Mouse (Mus musculus): ENCODE data around the gene Tmtc3. TPM values are rescaled to one million over a fixed set of nuclear protein-coding genes. Genes with fewer than 3 reads are reported as not detected.

Tmtc3 gene
- polyA plus RNA-seq, 1 experiment from 2014 or later, result 2.5 TPM

DNA sequence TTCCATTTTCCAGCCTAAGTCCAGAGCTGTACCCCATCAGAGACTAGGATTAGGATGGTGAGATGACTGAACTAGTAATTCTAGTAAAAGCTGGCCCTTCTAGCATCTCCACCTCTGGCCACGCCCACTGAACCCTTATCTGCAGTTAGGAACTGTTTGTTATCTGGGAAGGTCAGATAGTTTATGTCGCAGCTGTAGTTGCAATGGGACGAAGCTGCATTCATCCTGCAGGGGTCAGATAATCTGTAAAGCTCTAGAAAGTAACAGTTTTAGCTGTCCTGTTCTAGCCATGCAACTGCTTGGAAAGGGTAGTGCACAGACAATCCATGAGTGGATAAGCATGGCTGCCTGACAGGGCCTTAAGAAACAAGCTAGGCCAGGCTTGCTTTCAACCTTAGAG, 11.2 kb upstream of the Tmtc3 start:
- ATAC-seq, result peak; percentile 77
- 35% methylated on average over 3 of the region's 3 CpGs for WGBS (ENCODE audit: insufficient replicate concordance)
- peak; percentile 38 for DNase-seq

GRCm38 (mm10) chr10:100491916-100492315, 4.8 kb upstream of the Tmtc3 start:
- TF ChIP-seq EP300 (IDR thresholded peaks at IDR 0.05; ENCODE audit: low read depth) (no peak), CTCF (IDR thresholded peaks at IDR 0.05; ENCODE audit: low read depth) (no peak)
- Histone ChIP-seq H3K4me2 (ENCODE audit: low read depth, low read length) (no peak overlapping the region), H3K4me1 (ENCODE audit: insufficient read depth) (peaks cover 5% of the 10 kb centered on the region), H3K4me3 (ENCODE audit: low read depth, low read length) (no peak overlapping the region), H3K9me3 (ENCODE audit: low read length) (no peaks in the 10 kb centered on the region), H3K27me3 (ENCODE audit: insufficient read depth, low read length) (no peaks in the 10 kb centered on the region), H3K9ac (replicated peaks) (no peak overlapping the region), H3K36me3 (replicated peaks; ENCODE audit: insufficient read depth, low read length) (peaks cover 7% of the 10 kb centered on the region; the same call in 1 of the 2 replicates), H3K27ac (ENCODE audit: low read depth) (no peak overlapping the region)
- WGBS (ENCODE audit: insufficient replicate concordance), result 87% methylated on average over 7 of the region's 7 CpGs
- DNase-seq, result no peak
- no peak for ATAC-seq

More for the DNA sequence above, 11.2 kb upstream of the Tmtc3 start:
- H3K9me3 ChIP-seq (ENCODE audit: low read length), result no peaks in the 10 kb centered on the region
- H3K36me3 ChIP-seq (replicated peaks; ENCODE audit: insufficient read depth, low read length), result peaks cover 9% of the 10 kb centered on the region
- no peak overlapping the region for H3K9ac ChIP-seq (replicated peaks)
- TF ChIP-seq EP300 (IDR thresholded peaks at IDR 0.05; ENCODE audit: low read depth) (peak; percentile 93), CTCF (IDR thresholded peaks at IDR 0.05; ENCODE audit: low read depth) (0 out of 2 replicates have a peak, but pooled peaks have one; percentile 24)
- H3K4me3 ChIP-seq (ENCODE audit: low read depth, low read length), result no peak overlapping the region
- no peak overlapping the region for H3K4me2 ChIP-seq (ENCODE audit: low read depth, low read length)
- H3K27ac ChIP-seq (ENCODE audit: low read depth), result no peak overlapping the region
- H3K27me3 ChIP-seq (ENCODE audit: insufficient read depth, low read length), result no peaks in the 10 kb centered on the region
- H3K4me1 ChIP-seq (ENCODE audit: insufficient read depth), result no peaks in the 10 kb centered on the region

GRCm38 (mm10) chr10:100486701-100487096, 451 bp downstream of the Tmtc3 start:
- peak overlapping the region; percentile 80 for H3K9ac ChIP-seq (replicated peaks)
- peak; percentile 3 for ATAC-seq
- 0% methylated on average over 13 of the region's 13 CpGs for WGBS (ENCODE audit: insufficient replicate concordance)
- H3K4me3 ChIP-seq (ENCODE audit: low read depth, low read length), result peak overlapping the region; percentile 89
- TF ChIP-seq CTCF (IDR thresholded peaks at IDR 0.05; ENCODE audit: low read depth) (no peak), EP300 (IDR thresholded peaks at IDR 0.05; ENCODE audit: low read depth) (no peak)
- no peaks in the 10 kb centered on the region for H3K27me3 ChIP-seq (ENCODE audit: insufficient read depth, low read length)
- H3K9me3 ChIP-seq (ENCODE audit: low read length), result no peaks in the 10 kb centered on the region
- peak overlapping the region; percentile 73 for H3K27ac ChIP-seq (ENCODE audit: low read depth)
- H3K4me2 ChIP-seq (ENCODE audit: low read depth, low read length), result peak overlapping the region; percentile 94
- 0 out of 2 replicates have a peak, but pooled peaks cover 2% of the 10 kb centered on the region for H3K36me3 ChIP-seq (replicated peaks; ENCODE audit: insufficient read depth, low read length)
- H3K4me1 ChIP-seq (ENCODE audit: insufficient read depth), result peaks cover 5% of the 10 kb centered on the region
- no peak for DNase-seq

DNA sequence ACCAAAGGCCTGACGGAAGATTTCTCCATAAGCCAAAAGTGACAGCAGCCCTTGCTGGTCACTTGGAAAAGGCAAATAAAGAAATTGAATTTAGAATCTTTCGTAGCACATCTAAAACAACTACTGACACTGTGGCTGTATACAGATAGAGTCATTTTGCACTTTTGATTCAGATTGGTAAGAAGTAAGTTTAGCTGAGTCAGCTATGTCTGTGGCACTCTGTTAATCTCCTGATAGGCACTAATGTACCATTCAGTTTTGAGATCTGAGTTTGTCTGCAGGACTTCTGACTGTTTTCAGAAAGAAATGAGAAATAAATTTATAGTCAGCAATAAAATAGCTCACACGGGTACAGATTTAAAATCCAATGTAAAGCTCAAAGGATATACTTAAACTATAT, 7.6 kb downstream of the Tmtc3 start:
- Histone ChIP-seq H3K9me3 (ENCODE audit: low read length) (no peaks in the 10 kb centered on the region), H3K9ac (replicated peaks) (no peak overlapping the region), H3K4me2 (ENCODE audit: low read depth, low read length) (no peak overlapping the region), H3K27me3 (ENCODE audit: insufficient read depth, low read length) (no peaks in the 10 kb centered on the region), H3K4me3 (ENCODE audit: low read depth, low read length) (no peak overlapping the region), H3K27ac (ENCODE audit: low read depth) (no peak overlapping the region), H3K4me1 (ENCODE audit: insufficient read depth) (no peaks in the 10 kb centered on the region), H3K36me3 (replicated peaks; ENCODE audit: insufficient read depth, low read length) (peaks cover 5% of the 10 kb centered on the region)
- TF ChIP-seq EP300 (IDR thresholded peaks at IDR 0.05; ENCODE audit: low read depth) (no peak), CTCF (IDR thresholded peaks at IDR 0.05; ENCODE audit: low read depth) (no peak)
- no peak for ATAC-seq
- WGBS (ENCODE audit: insufficient replicate concordance), result 83% methylated on average over 3 of the region's 3 CpGs
- DNase-seq, result no peak

GRCm38 (mm10) chr10:100475040-100475439, 12.1 kb downstream of the Tmtc3 start:
- Histone ChIP-seq H3K9ac (replicated peaks) (no peak overlapping the region), H3K27ac (ENCODE audit: low read depth) (no peak overlapping the region), H3K36me3 (replicated peaks; ENCODE audit: insufficient read depth, low read length) (peaks cover 5% of the 10 kb centered on the region), H3K9me3 (ENCODE audit: low read length) (no peaks in the 10 kb centered on the region), H3K4me2 (ENCODE audit: low read depth, low read length) (no peak overlapping the region), H3K4me1 (ENCODE audit: insufficient read depth) (no peaks in the 10 kb centered on the region), H3K4me3 (ENCODE audit: low read depth, low read length) (no peak overlapping the region), H3K27me3 (ENCODE audit: insufficient read depth, low read length) (no peaks in the 10 kb centered on the region)
- TF ChIP-seq CTCF (IDR thresholded peaks at IDR 0.05; ENCODE audit: low read depth), result peak; percentile 44
- TF ChIP-seq EP300 (IDR thresholded peaks at IDR 0.05; ENCODE audit: low read depth), result no peak
- WGBS (ENCODE audit: insufficient replicate concordance), result 46% methylated on average over 3 of the region's 3 CpGs
- ATAC-seq, result no peak
- no peak for DNase-seq

- DNase-seq (no peak), ATAC-seq (no peak)
- Histone ChIP-seq H3K27ac (ENCODE audit: low read depth) (no peak overlapping the region), H3K27me3 (ENCODE audit: insufficient read depth, low read length) (no peaks in the 10 kb centered on the region), H3K4me3 (ENCODE audit: low read depth, low read length) (no peak overlapping the region), H3K4me2 (ENCODE audit: low read depth, low read length) (no peak overlapping the region), H3K36me3 (replicated peaks; ENCODE audit: insufficient read depth, low read length) (peaks cover 13% of the 10 kb centered on the region; the same call in 1 of the 2 replicates), H3K9me3 (ENCODE audit: low read length) (no peaks in the 10 kb centered on the region), H3K4me1 (ENCODE audit: insufficient read depth) (no peaks in the 10 kb centered on the region), H3K9ac (replicated peaks) (no peak overlapping the region)
- no peak for TF ChIP-seq EP300 (IDR thresholded peaks at IDR 0.05; ENCODE audit: low read depth)
- no peak for TF ChIP-seq CTCF (IDR thresholded peaks at IDR 0.05; ENCODE audit: low read depth)
Observed at GRCm38 (mm10) chr10:100460515-100460914, 26.6 kb downstream of the Tmtc3 start.

DNA sequence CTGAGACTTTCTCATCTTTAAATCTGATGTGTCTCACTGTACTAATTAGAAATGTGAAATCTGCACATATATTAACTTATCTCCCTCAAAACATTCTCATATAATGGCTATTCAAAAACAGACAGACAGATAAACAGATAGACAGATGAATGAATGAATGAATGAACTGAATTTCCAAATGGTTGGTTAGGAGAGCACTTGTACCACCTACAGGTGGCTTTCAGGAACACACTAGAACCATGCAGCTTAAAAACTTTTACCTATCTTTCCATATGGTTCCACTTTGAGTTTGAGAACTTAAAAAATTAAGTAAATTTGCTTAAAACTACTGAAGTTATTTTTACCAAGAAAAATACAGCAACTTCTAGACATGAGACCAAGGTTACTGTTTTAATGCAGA, 37.8 kb downstream of the Tmtc3 start:
- no peaks in the 10 kb centered on the region for H3K4me1 ChIP-seq (ENCODE audit: insufficient read depth)
- no peak overlapping the region for H3K4me3 ChIP-seq (ENCODE audit: low read depth, low read length)
- H3K27me3 ChIP-seq (ENCODE audit: insufficient read depth, low read length), result no peaks in the 10 kb centered on the region
- no peak overlapping the region for H3K4me2 ChIP-seq (ENCODE audit: low read depth, low read length)
- peaks cover 14% of the 10 kb centered on the region for H3K36me3 ChIP-seq (replicated peaks; ENCODE audit: insufficient read depth, low read length)
- DNase-seq, result no peak
- ATAC-seq, result no peak
- TF ChIP-seq CTCF (IDR thresholded peaks at IDR 0.05; ENCODE audit: low read depth), result 0 out of 2 replicates have a peak, but pooled peaks have one; percentile 16
- TF ChIP-seq EP300 (IDR thresholded peaks at IDR 0.05; ENCODE audit: low read depth), result no peak
- no peak overlapping the region for H3K9ac ChIP-seq (replicated peaks)
- no peak overlapping the region for H3K27ac ChIP-seq (ENCODE audit: low read depth)
- no peaks in the 10 kb centered on the region for H3K9me3 ChIP-seq (ENCODE audit: low read length)

All from liver, postnatal 0 days (tissue).